Mouse (Mus musculus): Measurements from ENCODE around the gene Tex36.

Gene Tex36

GRCm38 (mm10) chr7:133600558-133600957 is 1.4 kb downstream of the Tex36 start:
- no peak for DNase-seq (ENCODE audit: low spot score in 2 of 2)

DNA sequence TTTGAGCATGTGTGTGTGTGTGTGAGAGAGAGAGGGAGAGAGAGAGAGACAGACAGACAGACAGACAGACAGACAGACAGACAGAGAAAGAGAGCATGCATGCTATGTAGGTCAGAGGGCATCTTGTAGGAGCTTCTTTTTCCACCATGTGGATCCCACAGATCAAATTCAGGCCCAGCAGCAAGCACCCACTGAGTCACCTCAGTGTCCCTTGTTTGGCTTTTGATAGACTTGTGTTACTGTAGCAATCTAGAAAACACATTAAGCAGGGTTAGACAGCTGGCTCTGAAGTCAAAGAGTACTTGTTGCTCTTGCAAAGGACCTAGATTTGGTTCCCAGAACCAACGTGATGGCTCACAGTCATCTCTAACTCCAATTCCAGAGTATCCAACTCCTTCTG is 10.2 kb downstream of the Tex36 start:
- DNase-seq (ENCODE audit: low spot score in 2 of 2): no peak

DNA sequence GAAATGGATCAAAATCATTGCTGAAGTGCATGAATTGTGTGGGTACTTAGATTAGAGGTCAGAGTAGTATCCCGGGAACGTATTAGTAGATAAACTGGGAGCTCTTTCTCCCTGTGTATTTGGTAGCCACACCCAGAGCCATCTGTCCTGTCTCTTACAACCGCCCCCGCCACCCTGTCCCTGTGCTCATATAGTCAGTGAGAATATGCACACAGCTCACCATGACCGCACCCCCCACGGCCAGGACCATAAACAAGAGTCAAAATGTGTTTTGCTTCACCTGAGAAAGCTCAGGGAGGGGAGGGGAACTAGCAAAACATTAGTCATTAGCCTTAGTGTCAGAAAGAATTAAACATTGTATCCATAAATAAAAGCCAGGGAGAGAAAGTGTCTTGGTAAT is 18.7 kb downstream of the Tex36 start:
- no peak for DNase-seq (ENCODE audit: low spot score in 2 of 2)

- peak; percentile 14 to 43 for DNase-seq (ENCODE audit: low spot score in 2 of 2)
Measured at GRCm38 (mm10) chr7:133580296-133580640, 21.7 kb downstream of the Tex36 start.

DNA sequence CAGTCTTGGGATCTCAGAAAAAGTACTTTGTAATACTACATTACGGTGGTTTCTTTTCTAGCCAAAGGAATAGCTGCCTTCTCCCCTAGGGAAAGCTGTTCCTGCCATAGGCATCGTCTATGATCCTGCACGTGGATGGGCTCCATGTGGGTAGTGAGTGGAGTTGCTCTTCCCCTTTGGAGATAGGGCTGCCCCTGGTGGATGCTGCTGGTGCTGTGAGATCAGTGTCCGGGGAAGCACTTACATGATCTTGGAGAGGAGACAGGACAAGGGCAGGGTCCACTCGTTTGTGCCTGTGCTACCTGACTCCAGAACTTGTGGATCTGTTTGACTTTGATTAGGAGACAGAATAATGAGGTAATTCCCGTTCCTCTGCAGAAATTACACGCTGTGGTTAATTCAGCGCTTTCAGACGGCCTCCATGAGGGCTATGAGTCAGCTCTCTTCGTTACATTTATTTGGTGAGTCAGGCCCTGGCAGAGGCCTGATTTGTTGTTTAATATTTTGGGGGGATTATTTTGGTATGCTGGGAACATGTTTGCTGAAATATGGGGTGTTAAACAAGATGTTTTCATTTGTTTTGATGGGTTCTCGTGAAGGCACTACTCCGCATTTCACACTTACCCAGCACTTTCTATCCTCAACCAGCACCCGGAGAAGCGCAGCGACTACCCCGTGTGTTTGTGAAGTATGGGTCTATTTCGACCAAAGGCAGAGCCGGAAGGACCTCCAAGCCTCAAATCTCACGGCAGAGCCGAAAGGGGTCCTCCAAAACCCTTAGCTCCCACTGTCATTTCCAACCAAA is 22.3 kb downstream of the Tex36 start:
- peak; percentile 15 to 16 for DNase-seq (ENCODE audit: low spot score in 2 of 2)

- DNase-seq (ENCODE audit: low spot score in 2 of 2): no peak
Measured at GRCm38 (mm10) chr7:133576825-133577224, 25.1 kb downstream of the Tex36 start.

- DNase-seq (ENCODE audit: low spot score in 2 of 2): no peak
Measured at GRCm38 (mm10) chr7:133576281-133576680, 25.7 kb downstream of the Tex36 start.

GRCm38 (mm10) chr7:133571927-133572326 is 30.0 kb downstream of the Tex36 start:
- DNase-seq (ENCODE audit: low spot score in 2 of 2): no peak

GRCm38 (mm10) chr7:133569194-133569880 is 32.6 kb downstream of the Tex36 start:
- no peak for DNase-seq (ENCODE audit: low spot score in 2 of 2)

- no peak for DNase-seq (ENCODE audit: low spot score in 2 of 2)
Measured at GRCm38 (mm10) chr7:133564600-133564999, 37.4 kb downstream of the Tex36 start.

- DNase-seq (ENCODE audit: low spot score in 2 of 2): no peak
Measured at GRCm38 (mm10) chr7:133563175-133563824, 38.7 kb downstream of the Tex36 start.

DNA sequence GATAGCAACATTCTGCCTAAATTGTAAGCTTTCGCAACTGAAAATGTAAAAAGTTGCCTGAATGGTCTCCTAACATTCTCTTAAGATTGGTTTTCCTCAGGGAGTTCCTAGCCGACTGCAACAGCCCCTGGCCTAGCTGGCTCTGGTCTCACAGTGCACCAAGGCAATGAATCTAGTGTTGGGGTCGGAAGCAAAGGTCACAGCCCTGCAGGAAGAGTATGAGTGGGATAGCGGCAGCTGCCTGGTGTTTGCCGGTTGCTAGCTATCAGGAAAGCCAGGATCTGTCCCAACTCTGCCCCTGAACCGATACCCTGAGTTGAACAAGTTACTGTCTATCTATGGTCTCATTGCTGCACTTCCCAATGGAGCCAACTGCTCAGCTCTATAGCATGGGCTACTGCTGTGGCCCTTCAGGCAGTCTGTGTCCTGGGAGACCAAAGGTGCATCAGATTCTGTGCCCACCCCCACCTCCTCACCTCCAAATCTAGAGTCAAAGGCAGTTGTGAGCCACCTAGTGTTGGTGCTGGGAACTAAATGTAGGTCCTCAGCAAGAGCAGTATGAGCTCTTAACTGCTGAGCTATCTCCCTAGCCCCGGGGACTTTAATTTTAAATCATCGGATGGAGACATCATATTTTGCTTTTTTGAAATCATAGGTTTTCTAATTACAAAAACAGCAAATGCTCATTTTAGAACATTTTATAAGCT is 46.0 kb downstream of the Tex36 start:
- DNase-seq (ENCODE audit: low spot score in 2 of 2): no peak

DNA sequence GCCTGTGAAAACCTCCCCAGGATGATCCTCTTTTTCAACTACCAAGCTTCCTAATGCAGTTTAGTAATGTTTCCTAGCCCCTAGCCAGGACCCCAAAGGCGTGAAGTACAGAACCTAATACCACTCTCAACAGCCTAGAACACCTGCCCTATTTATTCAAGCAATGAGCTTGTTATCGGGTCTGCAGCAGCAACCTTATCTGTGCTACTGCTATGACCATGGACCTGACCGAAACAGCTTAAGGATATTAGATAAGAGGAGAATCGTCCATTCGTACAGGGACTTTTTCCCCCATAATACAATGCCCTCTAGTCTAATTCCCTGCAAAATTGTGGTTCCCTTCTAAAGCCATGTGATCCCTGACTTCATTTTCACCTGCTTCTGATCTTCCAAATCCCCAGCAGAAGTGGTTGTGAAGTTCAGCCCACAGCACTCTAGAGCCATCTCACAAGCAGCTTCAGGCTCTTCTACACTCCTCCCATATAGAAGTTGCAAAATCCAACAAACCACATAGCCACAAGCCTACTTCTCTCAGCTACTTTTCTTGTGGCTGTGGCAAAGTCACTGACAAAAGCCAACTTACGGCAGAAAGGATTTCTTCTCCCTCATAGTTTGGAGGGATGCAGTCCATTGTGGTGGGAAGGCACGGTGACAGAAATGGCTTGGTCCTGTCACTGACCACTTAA is 49.5 kb downstream of the Tex36 start:
- no peak for DNase-seq (ENCODE audit: low spot score in 2 of 2)

DNA sequence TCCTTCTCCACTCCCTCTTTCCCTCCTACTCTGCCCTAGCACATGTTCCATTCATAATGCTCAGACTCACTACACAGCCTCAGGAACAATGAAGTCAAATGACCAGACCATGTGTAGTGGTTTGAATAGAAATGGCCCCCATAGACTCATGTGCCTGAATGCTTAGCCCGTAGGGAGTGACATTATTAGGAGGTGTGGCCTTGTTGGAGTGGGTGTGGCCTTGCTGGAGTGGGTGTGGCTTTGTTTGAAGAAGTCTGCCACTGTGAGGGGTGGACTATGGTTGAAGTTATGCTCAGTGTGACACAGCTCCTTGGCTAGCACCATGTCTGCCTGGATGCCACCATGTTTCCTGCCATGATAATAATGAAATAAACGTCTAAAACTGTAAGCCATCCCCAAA is 51.0 kb downstream of the Tex36 start:
- DNase-seq (ENCODE audit: low spot score in 2 of 2): no peak

DNA sequence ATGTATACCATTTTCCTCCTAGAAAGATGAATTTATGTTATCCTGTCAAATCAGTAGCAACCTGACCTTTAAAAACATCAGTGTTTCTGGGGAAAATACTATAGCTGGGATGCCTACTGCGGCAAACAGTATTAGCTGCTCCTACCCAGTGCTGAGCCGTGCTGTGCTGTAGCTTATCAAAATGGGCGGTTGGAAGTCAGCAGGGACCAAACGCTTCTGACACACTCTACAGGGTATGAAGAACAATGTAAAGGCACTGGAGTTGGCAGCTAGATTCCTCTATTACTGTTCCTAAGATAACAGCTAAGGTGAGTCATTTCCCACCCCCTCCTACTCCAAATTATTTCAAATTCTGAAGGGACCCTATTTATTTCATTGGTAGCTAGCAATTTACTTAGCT is 53.5 kb downstream of the Tex36 start:
- no peak for DNase-seq (ENCODE audit: low spot score in 2 of 2)

GRCm38 (mm10) chr7:133545631-133546030 is 56.3 kb downstream of the Tex36 start:
- no peak for DNase-seq (ENCODE audit: low spot score in 2 of 2)

GRCm38 (mm10) chr7:133544966-133545365 is 57.0 kb downstream of the Tex36 start:
- no peak for DNase-seq (ENCODE audit: low spot score in 2 of 2)

- no peak for DNase-seq (ENCODE audit: low spot score in 2 of 2)
Measured at GRCm38 (mm10) chr7:133543131-133543530, 58.8 kb downstream of the Tex36 start.

DNA sequence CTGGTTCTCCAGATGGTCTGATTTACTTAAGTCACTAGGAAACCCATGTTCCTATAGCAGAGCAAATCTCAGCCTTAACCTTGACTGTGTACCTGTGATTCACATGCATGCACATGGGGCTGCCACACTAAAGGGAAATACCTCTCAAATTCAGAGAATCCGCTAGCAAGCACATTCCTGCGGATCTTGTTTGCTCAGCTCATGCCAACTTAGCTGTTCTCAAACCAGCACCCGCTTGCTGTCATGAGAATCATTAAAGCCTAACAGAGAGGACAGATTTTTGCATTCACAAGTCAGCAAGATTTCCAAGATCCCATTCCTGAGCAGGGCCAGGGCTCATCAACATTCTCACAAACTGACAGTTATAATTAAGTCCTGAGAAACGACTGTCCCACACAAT is 64.6 kb downstream of the Tex36 start:
- DNase-seq (ENCODE audit: low spot score in 2 of 2): no peak

All from right cerebral cortex, postnatal 36 days (tissue).